Mouse (Mus musculus): ENCODE data around the gene Fkbp11. TPM values are rescaled to one million over a fixed set of nuclear protein-coding genes. Genes with fewer than 3 reads are reported as not detected.

Fkbp11 gene
- 4.3 and 26.7 TPM in 2 replicates for total RNA-seq (2014; rRNA removed; ENCODE audit: low replicate concordance)
- 21.7 and 22.0 TPM in 2 replicates for polyA plus RNA-seq (2015; fragmentation: Nextera tagmentation; extraction: Ambion mirVana)

DNA sequence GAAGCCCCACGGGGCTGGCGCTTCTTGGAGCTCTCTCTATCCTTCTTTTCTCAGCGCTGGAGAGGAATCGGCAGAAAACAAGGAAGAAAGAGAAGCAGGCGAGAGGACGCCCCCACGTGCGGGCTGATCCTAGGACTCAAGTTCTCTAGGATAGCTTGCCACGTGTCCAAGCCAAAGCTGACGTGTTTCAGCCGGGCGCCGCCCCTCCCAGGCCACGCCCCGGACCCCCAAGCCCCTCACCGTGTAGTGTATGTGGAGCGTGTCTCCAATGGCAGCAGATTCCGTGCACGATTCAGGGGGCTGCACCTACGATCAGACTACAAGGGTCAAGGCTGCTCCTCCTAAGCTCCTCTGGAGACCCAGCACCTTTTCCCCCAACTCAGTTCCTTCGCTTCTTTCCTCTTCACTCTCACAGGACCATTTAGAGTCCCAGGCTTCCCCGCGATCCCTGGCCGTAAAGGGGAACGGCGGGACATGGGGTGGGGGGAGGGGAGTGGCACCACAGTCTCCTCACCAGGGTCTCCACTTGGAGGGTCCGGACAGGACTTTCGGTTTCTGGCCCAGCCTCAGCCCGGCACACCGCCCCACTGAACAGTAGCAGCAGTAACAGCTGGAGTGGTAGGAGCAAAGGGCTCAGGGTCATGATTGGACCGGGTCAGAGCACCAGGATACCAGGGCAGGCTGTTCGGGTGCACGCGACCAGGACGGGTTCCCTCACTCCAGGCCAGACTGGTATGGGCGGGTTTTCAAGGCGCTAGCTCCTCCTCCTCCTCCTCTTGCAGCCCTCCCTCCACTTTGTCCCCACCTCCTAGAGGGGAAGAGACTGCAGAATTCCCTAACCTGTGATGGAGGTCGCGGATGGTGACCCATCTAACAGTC, at the start of gene Fkbp11:
TSS of gene Fkbp11 (minus strand) at position 756 of the 879 bp plus-strand sequence.
- peak within 1 kb of the TSS; percentile 97 for H3K4me2 ChIP-seq (ENCODE audit: low read depth, low read length)
- peak within 1 kb of the TSS; percentile 64 for H3K9ac ChIP-seq (replicated peaks; ENCODE audit: low read depth, low read length)
- WGBS: 1% methylated on average over 39 of the region's 39 CpGs
- H3K27me3 ChIP-seq (ENCODE audit: control insufficient read depth, insufficient read depth, low read length): no peaks in the 10 kb centered on the region
- ATAC-seq (ENCODE audit: insufficient read depth, low read depth) (peak; percentile 84), DNase-seq (ENCODE audit: low spot score) (peak; percentile 78)
- no peak within 1 kb of the TSS for H3K27ac ChIP-seq (ENCODE audit: low read depth)
- peak within 1 kb of the TSS; percentile 61 for H3K4me3 ChIP-seq (ENCODE audit: low read depth, low read length)
- no peaks in the 10 kb centered on the region for H3K36me3 ChIP-seq (replicated peaks; ENCODE audit: control insufficient read depth, insufficient read depth, low read length)
- H3K4me1 ChIP-seq (ENCODE audit: control insufficient read depth, insufficient read depth): peaks cover 9% of the 10 kb centered on the region
- no peaks in the 10 kb centered on the region for H3K9me3 ChIP-seq (replicated peaks; ENCODE audit: control insufficient read depth, low read length)
- TF ChIP-seq EP300 (IDR thresholded peaks at IDR 0.05; ENCODE audit: low read depth) (no peak), CTCF (IDR thresholded peaks at IDR 0.05; ENCODE audit: low read depth) (no peak)

DNA sequence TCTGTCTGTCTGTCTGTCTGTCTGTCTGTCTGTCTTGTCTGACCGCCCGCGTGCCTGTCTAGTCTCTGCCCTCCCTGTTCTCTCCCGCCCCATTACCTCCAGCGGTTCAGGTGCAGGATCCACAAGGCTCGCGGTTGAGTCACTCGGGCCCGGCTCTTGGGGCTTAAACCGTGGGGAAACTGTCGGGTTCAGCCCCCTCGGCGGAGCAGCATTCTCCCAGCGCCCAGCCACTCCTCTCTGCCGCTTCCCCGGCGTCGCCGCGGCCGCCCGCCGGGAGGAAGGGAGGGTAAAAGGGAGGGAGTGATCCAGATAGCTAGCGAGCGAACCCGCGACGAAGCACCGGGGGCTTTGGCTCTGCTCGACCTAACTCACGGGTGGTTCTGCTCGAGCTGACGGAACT, 49.8 kb upstream of the Fkbp11 start, which contains the start of gene Wnt10b:
TSS of gene Wnt10b (minus strand) at position 389 of the 400 bp plus-strand sequence.
- ATAC-seq (ENCODE audit: insufficient read depth, low read depth) (no peak; the same call in 1 of the 2 replicates), DNase-seq (ENCODE audit: low spot score) (peak; percentile 19)
- WGBS: 1% methylated on average over 30 of the region's 33 CpGs
- peaks cover 93% of the 10 kb centered on the region for H3K27me3 ChIP-seq (ENCODE audit: control insufficient read depth, insufficient read depth, low read length)
- H3K9ac ChIP-seq (replicated peaks; ENCODE audit: low read depth, low read length): no peak within 1 kb of the TSS
- no peaks in the 10 kb centered on the region for H3K36me3 ChIP-seq (replicated peaks; ENCODE audit: control insufficient read depth, insufficient read depth, low read length)
- H3K27ac ChIP-seq (ENCODE audit: low read depth): no peak within 1 kb of the TSS
- TF ChIP-seq CTCF (IDR thresholded peaks at IDR 0.05; ENCODE audit: low read depth): no peak
- no peak for TF ChIP-seq EP300 (IDR thresholded peaks at IDR 0.05; ENCODE audit: low read depth)
- peak within 1 kb of the TSS; percentile 37 for H3K4me3 ChIP-seq (ENCODE audit: low read depth, low read length)
- H3K4me1 ChIP-seq (ENCODE audit: control insufficient read depth, insufficient read depth): peaks cover 8% of the 10 kb centered on the region
- H3K9me3 ChIP-seq (replicated peaks; ENCODE audit: control insufficient read depth, low read length): no peaks in the 10 kb centered on the region
- peak within 1 kb of the TSS; percentile 52 for H3K4me2 ChIP-seq (ENCODE audit: low read depth, low read length)

DNA sequence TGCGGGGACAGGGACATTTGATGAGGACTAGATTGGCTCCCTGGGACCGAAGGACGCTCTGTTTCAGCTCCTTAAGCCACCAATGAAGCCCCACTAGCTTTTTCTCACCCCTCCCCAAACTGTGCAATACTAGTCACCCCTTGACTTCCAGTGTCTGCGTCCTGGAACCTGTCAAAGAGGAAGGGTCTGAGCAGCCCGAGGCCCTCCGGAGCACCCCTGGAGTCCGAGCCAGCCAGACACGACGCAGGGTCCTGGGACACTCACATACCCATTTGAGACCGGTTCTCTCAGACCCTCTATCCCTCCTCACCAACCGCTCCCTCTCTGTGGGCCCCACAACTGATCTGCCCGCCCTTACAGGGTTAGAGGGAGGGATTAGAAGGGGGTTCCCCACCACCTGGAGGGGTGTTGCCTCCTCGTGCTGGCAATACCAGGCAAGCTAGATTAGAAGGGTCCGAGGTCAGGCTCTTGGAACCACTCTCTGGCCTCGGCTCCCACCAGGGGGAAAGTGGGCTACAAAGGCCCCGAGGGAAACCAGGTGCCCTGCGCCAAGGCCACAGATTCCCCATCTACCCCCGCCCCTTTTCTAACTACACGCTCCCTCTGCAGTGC, 49.1 kb upstream of the Fkbp11 start:
- H3K4me1 ChIP-seq (ENCODE audit: control insufficient read depth, insufficient read depth): peaks cover 12% of the 10 kb centered on the region
- no peak for ATAC-seq (ENCODE audit: insufficient read depth, low read depth)

DNA sequence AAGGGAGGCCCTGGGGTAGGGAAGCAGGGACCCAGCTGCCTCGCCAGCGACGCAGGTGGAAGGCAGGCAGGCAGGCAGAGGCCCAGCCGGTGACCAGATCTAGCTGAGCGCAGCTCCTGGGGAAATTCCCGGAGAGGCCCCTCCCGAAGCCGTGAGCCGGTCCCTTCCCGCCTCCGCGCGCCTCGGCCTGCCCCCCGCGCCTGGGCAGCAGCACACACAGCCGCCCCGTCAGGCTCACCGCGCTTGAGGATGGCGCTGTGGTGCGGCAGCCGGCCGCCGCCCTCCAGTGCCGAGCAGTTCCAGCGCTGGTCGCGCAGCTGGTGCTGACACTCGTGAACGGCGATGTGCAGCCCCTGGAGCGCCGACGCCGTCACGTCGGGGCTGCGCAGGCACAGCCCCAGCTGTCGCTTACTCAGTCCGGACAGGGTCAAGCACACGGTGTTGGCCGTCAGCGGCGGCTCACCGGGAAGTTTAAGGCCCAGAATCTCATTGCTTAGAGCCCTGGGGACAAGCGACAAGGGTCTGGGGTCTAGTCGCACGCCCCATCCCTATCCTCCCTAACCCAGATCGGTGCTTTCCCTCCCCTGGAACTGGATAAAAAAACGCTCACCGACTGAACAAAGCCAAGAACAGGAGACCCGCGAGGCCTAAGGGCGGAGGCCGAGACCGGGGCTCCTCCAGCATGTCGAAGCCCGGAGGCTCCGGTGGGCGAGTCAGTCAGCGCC, 48.4 kb upstream of the Fkbp11 start:
- Histone ChIP-seq H3K9ac (replicated peaks; ENCODE audit: low read depth, low read length) (no peak overlapping the region), H3K27me3 (ENCODE audit: control insufficient read depth, insufficient read depth, low read length) (peaks cover 87% of the 10 kb centered on the region), H3K27ac (ENCODE audit: low read depth) (no peak overlapping the region), H3K36me3 (replicated peaks; ENCODE audit: control insufficient read depth, insufficient read depth, low read length) (no peaks in the 10 kb centered on the region), H3K4me1 (ENCODE audit: control insufficient read depth, insufficient read depth) (peaks cover 12% of the 10 kb centered on the region), H3K4me2 (ENCODE audit: low read depth, low read length) (peak overlapping the region; percentile 45), H3K9me3 (replicated peaks; ENCODE audit: control insufficient read depth, low read length) (no peaks in the 10 kb centered on the region), H3K4me3 (ENCODE audit: low read depth, low read length) (peak overlapping the region; percentile 28)
- DNase-seq (ENCODE audit: low spot score): no peak
- ATAC-seq (ENCODE audit: insufficient read depth, low read depth): peak; percentile 35; the same call in 1 of the 2 replicates
- WGBS: 2% methylated on average over 62 of the region's 62 CpGs
- TF ChIP-seq CTCF (IDR thresholded peaks at IDR 0.05; ENCODE audit: low read depth) (0 out of 2 replicates have a peak, but pooled peaks have one; percentile 7), EP300 (IDR thresholded peaks at IDR 0.05; ENCODE audit: low read depth) (no peak)

More for the DNA sequence above, 49.1 kb upstream of the Fkbp11 start:
- peak overlapping the region; percentile 37 for H3K4me3 ChIP-seq (ENCODE audit: low read depth, low read length)
- no peak overlapping the region for H3K9ac ChIP-seq (replicated peaks; ENCODE audit: low read depth, low read length)
- H3K27ac ChIP-seq (ENCODE audit: low read depth): no peak overlapping the region
- H3K36me3 ChIP-seq (replicated peaks; ENCODE audit: control insufficient read depth, insufficient read depth, low read length): no peaks in the 10 kb centered on the region
- H3K9me3 ChIP-seq (replicated peaks; ENCODE audit: control insufficient read depth, low read length): no peaks in the 10 kb centered on the region
- TF ChIP-seq EP300 (IDR thresholded peaks at IDR 0.05; ENCODE audit: low read depth) (no peak), CTCF (IDR thresholded peaks at IDR 0.05; ENCODE audit: low read depth) (no peak)
- 7% methylated on average over 19 of the region's 19 CpGs for WGBS
- peaks cover 88% of the 10 kb centered on the region for H3K27me3 ChIP-seq (ENCODE audit: control insufficient read depth, insufficient read depth, low read length)
- no peak for DNase-seq (ENCODE audit: low spot score)
- peak overlapping the region; percentile 52; the same call in 1 of the 2 replicates for H3K4me2 ChIP-seq (ENCODE audit: low read depth, low read length)

DNA sequence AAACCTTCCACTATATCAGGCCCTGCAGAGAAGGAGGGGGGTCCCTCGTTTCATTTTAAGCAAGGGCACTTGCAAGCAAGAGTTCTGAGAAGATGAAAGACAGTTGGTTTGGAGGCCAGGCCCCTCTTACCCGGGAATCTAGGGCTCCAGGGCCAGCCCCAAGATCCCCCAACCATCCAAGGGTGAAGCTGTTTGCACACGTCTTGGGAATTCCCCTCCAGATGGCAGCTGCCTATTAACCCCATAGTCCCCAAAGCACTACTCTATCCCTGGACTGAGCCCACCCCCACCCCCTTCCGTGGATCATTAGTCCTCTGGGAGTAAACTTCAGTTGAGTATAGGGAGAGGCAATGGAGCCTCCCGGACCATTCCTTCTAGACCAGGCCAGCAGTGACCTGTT, 47.5 kb upstream of the Fkbp11 start:
- no peak overlapping the region for H3K27ac ChIP-seq (ENCODE audit: low read depth)
- peaks cover 12% of the 10 kb centered on the region for H3K4me1 ChIP-seq (ENCODE audit: control insufficient read depth, insufficient read depth)
- H3K4me2 ChIP-seq (ENCODE audit: low read depth, low read length): no peak overlapping the region
- H3K9me3 ChIP-seq (replicated peaks; ENCODE audit: control insufficient read depth, low read length): no peaks in the 10 kb centered on the region
- DNase-seq (ENCODE audit: low spot score) (no peak), ATAC-seq (ENCODE audit: insufficient read depth, low read depth) (no peak)
- WGBS: 18% methylated on average over 5 of the region's 5 CpGs
- no peaks in the 10 kb centered on the region for H3K36me3 ChIP-seq (replicated peaks; ENCODE audit: control insufficient read depth, insufficient read depth, low read length)
- TF ChIP-seq EP300 (IDR thresholded peaks at IDR 0.05; ENCODE audit: low read depth) (no peak), CTCF (IDR thresholded peaks at IDR 0.05; ENCODE audit: low read depth) (no peak)
- H3K27me3 ChIP-seq (ENCODE audit: control insufficient read depth, insufficient read depth, low read length): peaks cover 78% of the 10 kb centered on the region
- no peak overlapping the region for H3K4me3 ChIP-seq (ENCODE audit: low read depth, low read length)
- no peak overlapping the region for H3K9ac ChIP-seq (replicated peaks; ENCODE audit: low read depth, low read length)
